Mouse (Mus musculus) ES-E14 (cell line): ENCODE measurements at regions not wholly inside any gene's neighbourhood (a gene's known extent, or its start where the extent isn't known, plus 50 kb on each side); places are given as distances from the start of the nearest gene placed in this dataset.
"Not testable (repeated sequence)": the region's sequence is repeated elsewhere in the genome, so short reads cannot be mapped to it uniquely, and the experiment has no call there.

ENCODE experiments used
- CHD2 ChIP-seq: IDR thresholded peaks from 2 replicates; pipeline ENCODE4 v1.6.1; 2014; ENCODE audit warnings: mild to moderate bottlenecking, low read depth, low read length, inconsistent platforms
- HCFC1 ChIP-seq: IDR thresholded peaks from 2 replicates; pipeline ENCODE4 v1.6.1; 2012; ENCODE audit warnings: low read length, inconsistent platforms, borderline replicate concordance; ENCODE audit not compliant: insufficient read depth
- MAFK ChIP-seq: IDR thresholded peaks from 2 replicates; pipeline ENCODE4 v1.6.1; 2014; ENCODE audit warnings: mild to moderate bottlenecking, low read depth, low read length, inconsistent platforms; ENCODE audit not compliant: insufficient read depth
- ZC3H11A ChIP-seq: IDR thresholded peaks from 2 replicates; pipeline ENCODE4 v1.6.1; 2012; ENCODE audit warnings: low read depth, mild to moderate bottlenecking, inconsistent platforms, low read length, borderline replicate concordance
- ZNF384 ChIP-seq: IDR thresholded peaks from 2 replicates; pipeline ENCODE4 v1.6.1; 2012; ENCODE audit warnings: low read depth, low read length, inconsistent platforms

DNA sequence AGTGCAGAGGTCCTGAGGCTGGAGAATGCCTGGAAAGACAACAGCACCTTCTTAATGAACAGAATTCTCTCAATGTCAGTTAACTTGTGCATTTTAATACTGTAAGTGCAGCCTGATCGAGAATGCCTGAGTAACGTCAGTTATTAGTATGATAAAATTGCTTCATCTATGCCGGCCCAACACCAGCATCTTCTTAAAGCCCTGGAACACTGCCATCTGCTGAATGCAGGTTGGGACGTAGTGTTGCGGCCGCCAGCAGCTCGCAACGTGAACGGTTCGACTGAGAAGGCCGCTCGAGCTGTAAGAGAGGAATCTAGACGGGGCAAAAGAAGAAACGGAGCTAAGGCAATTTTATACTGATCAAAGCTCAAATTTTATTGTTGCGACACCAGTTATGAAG, 73.6 kb upstream of the Ttc29 start:
- TF ChIP-seq CHD2, HCFC1, ZNF384, ZC3H11A, MAFK: not testable (repeated sequence)
